Mouse (Mus musculus): ENCODE measurements around the gene Cnga4. TPM values are rescaled to one million over a fixed set of nuclear protein-coding genes. Genes with fewer than 3 reads are reported as not detected.
A peak's percentile ranks its signal among the peaks of the same experiment; 100 is the strongest.
"Not testable (repeated sequence)": the region's sequence is repeated elsewhere in the genome, so short reads cannot be mapped to it uniquely, and the experiment has no call there.

Gene Cnga4
- total RNA-seq, 2 experiments from 2014 or later, result 0.36 to 0.43 TPM

GRCm38 (mm10) chr7:105399935-105400624, 4.3 kb upstream of the Cnga4 start, which contains the start of gene Fam160a2:
Gene Fam160a2, minus strand, starts transcription at chr7:105400054.
- peak; percentile 98 to 100 for DNase-seq (ENCODE audit: extremely low spot score in 1 of 2, low spot score in 2 of 2)
- intact Hi-C loops (cut with DNase I), result loop anchor here (10.0 kb wide), 1 partner anchor 225 kb away; no protein-coding TSS in a partner anchor

- intact Hi-C loops (cut with DNase I), result no loop called here
- DNase-seq (ENCODE audit: extremely low spot score in 1 of 2, low spot score in 2 of 2), result no peak
Measured at GRCm38 (mm10) chr7:105406322-105406721, 2.0 kb downstream of the Cnga4 start.

GRCm38 (mm10) chr7:105411874-105412632, 7.7 kb downstream of the Cnga4 start:
- peak; percentile 71 to 77 for DNase-seq (ENCODE audit: extremely low spot score in 1 of 2, low spot score in 2 of 2)
- intact Hi-C loops (cut with DNase I), result loop anchor here (2.0 to 5.0 kb wide), 2 partner anchors 65 to 105 kb away; no protein-coding TSS in a partner anchor

DNA sequence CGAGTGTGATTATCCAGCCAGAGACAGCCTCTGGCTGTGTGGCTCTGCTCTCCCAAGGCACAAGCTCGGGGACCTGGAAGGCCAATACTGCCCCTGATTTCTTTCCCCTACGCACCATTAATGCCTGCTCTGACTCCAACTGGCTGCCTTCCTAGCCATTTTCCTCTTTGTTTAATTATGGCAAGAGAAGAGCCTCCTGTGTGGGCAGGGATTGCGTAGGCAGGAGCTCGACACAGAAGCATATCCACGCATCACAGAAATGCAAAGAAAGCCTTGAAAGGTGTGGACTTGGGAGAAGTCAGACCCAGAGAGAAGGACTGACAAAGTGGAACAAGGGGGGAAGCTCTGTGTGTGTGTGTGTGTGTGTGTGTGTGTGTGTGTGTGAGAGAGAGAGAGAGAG, 10.0 kb downstream of the Cnga4 start:
- no peak for DNase-seq (ENCODE audit: extremely low spot score in 1 of 2, low spot score in 2 of 2)
- intact Hi-C loops (cut with DNase I), result loop anchor here (5.0 kb wide), 1 partner anchor 103 kb away; no protein-coding TSS in a partner anchor

DNA sequence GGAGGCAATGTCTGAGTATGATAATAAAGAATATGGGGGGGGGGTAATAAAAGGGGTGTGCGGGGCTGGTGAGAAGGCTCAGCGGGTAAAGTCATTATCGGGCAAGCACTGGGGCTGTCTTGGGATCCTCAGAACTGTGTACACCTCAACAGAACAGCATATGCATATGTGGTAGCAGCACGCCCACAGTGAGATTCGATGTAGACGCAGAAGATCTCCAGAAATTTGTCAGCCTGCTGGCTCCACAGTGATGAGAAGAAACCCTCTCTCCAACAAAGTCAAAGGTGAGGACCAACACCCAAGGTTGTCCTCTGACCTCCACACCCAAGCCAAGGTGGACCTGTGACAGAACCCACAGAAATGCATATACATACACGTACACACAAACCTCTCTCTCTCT, 12.2 kb downstream of the Cnga4 start:
- no peak for DNase-seq (ENCODE audit: extremely low spot score in 1 of 2, low spot score in 2 of 2)
- intact Hi-C loops (cut with DNase I), result no loop called here

DNA sequence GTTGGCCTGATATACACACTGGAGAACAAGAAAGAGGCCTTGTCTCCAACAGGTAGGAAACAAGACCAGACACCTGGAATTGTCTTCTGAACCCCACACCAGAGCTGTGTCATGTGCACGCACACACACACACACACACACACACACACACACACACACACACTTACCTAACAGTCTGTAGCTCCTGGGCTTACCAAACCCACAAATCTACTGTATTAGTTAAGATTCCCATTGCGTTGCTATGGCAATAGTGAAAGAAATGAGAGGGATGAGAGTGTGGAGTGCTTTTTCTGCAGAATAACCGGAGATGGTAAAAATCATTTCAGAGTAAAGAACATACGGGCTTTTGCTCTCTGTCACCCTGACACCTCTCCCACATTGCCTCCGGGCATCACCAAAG, 13.7 kb downstream of the Cnga4 start:
- no peak for DNase-seq (ENCODE audit: extremely low spot score in 1 of 2, low spot score in 2 of 2)
- intact Hi-C loops (cut with DNase I), result no loop called here

DNA sequence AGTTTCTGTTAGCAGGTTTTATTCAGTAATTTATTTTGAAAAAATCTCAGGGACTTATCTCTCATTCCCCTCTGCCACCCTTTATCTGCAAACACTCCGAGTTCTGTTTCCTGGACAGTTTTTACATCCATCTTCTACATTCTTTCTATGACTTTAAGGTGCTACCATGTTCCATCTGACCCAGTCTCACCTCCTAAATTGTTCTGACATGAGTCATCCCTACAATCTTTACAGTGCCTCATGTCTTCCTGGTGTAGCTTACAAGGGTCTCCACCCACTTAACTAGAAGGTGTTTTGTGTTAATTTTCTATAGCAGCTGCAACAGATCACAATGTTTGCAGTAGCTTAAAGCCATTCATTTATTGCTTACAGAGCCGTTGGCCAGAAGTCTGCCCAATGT, 16.5 kb downstream of the Cnga4 start:
- no peak for DNase-seq (ENCODE audit: extremely low spot score in 1 of 2, low spot score in 2 of 2)
- intact Hi-C loops (cut with DNase I), result no loop called here

DNA sequence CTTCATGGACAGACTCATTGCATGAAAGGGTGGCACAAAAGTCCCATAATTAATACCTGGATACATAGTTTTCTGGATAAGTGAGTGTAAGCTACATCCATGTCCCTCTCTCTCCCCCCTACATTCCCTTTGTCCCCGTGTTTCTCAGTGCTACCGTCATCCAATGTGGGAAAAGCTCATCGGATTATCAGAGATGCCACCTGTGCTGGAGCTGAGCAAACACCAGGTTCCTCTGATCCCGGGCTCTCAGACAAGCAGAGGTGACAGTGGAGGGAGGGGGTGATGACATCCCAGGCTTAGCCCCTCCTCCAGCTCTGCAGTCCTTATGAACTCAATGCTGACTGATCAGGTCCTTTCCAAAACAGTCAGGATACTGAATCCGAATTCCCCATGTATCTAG, 20.0 kb downstream of the Cnga4 start:
- DNase-seq (ENCODE audit: extremely low spot score in 1 of 2, low spot score in 2 of 2), result no peak
- intact Hi-C loops (cut with DNase I), result no loop called here

DNA sequence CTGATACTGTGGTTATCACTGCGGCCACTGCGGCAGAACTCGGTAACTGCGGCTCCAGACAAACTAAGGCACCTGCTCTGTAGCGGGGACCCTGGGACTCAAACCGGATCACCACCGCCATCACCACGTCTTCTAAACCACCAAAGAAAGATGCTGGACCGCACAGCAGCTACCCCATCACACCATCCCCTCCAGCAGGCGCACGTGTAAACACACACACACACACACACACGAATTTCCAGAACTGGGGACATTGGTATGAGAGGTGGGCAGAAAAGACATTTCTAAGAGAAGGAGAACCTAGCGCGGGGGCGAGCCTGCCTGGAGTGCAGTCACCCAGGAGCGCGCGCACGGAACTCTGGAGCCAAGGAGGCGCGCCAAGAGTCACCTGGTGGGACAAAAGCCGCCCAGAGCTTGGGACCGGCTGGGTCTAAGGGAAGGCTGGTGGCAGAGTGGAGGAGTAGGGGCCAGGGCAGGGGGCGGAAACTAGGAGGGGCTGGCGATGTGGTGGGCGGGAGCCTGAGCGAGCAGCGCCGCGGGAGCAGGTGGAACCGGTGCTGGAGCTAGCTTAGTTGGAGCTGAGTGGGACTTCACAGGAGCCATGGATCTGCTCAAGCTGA, 21.2 kb downstream of the Cnga4 start, which contains the start of gene Cckbr:
Cckbr (plus strand) TSS at position 308 of the 620 bp plus-strand sequence.
- DNase-seq (ENCODE audit: extremely low spot score in 1 of 2, low spot score in 2 of 2), result peak in 1 of 2 experiments; percentile 64
- intact Hi-C loops (cut with DNase I), result loop anchor here (5.0 kb wide), 1 partner anchor 42 kb away; no protein-coding TSS in a partner anchor

- intact Hi-C loops (cut with DNase I), result loop anchor here (5.0 kb wide), 1 partner anchor 41 kb away; no protein-coding TSS in a partner anchor
Measured at GRCm38 (mm10) chr7:105426051-105426450, 21.7 kb downstream of the Cnga4 start.

GRCm38 (mm10) chr7:105432058-105432457, 27.7 kb downstream of the Cnga4 start:
- no peak for DNase-seq (ENCODE audit: extremely low spot score in 1 of 2, low spot score in 2 of 2)
- intact Hi-C loops (cut with DNase I), result no loop called here

More at GRCm38 (mm10) chr7:105426051-105426450, 21.7 kb downstream of the Cnga4 start:
- DNase-seq (ENCODE audit: extremely low spot score in 1 of 2, low spot score in 2 of 2), result no peak

DNA sequence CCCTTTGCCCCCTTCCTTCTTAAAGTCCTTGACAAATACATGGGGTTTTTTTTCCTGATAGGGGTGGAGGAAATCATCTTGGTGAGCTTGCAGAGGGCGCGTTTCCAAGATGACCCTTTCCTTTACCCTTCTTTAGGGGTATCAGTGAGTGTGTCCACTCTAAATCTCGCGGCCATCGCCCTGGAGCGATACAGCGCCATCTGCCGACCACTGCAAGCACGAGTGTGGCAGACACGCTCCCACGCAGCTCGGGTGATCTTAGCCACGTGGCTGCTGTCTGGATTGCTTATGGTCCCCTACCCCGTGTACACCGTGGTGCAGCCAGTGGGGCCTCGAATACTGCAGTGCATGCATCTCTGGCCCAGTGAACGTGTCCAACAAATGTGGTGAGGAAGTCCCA, 29.5 kb downstream of the Cnga4 start:
- intact Hi-C loops (cut with DNase I), result no loop called here
- no peak for DNase-seq (ENCODE audit: extremely low spot score in 1 of 2, low spot score in 2 of 2)

- intact Hi-C loops (cut with DNase I), result no loop called here
- peak in 1 of 2 experiments; percentile 37 for DNase-seq (ENCODE audit: extremely low spot score in 1 of 2, low spot score in 2 of 2)
Measured at GRCm38 (mm10) chr7:105434798-105435197, 30.4 kb downstream of the Cnga4 start.

DNA sequence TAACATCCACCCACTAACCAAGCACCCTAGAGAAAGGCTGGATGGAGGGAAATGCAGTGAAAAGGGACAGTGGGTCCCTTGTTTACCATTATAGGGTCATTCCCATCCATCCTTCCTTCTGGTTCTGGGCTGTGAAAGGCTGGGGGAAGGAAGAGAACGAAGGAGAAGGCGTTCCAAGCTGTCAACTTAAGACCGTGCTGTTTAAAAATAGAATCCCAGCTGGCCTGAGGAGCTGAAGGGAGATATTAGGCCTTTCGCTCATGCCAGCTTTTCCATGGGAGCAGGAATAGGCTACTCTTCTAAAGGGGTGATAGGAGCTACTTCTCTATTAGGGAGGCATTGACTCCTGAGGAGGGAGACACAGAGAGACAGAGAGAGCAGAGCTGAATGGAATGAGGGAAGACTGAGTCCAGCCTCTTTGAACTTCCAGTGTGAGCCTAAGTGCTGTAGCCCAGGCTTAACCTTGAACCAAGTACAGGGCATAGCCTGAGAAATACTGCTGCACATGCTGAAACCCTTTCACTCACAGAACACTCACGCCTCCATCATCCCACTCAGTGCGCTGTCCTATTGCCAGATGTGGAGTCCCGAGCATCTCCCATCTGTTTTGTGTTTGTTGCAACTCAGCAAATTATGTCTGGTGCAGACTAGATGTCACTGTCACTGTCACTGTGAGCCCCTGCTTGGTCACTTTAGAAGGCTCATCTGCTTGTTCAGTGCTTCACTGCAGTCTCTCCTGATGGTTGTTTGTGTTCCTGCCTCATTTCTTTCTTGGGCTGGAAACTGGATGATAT, 33.8 kb downstream of the Cnga4 start:
- DNase-seq (ENCODE audit: extremely low spot score in 1 of 2, low spot score in 2 of 2), result no peak
- intact Hi-C loops (cut with DNase I), result no loop called here

DNA sequence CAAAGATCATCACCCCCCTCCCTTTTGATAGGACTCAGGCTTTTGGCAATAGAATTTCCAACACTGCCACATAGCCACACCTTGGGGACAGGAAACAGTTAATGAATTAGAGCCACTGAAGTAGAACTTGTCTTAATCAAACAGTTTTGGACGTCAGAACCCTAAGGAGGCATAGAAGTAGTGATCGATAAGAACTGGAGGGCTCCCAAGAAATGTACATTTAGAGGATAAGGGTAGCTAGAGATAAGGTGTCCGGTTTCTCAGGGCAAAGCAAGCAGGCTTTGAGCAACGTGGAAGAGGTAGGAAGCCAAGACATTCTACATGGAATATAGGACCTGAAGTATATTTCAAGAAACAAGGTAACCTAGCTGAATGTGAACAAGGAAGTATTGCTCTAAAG, 37.1 kb downstream of the Cnga4 start:
- intact Hi-C loops (cut with DNase I), result no loop called here
- DNase-seq (ENCODE audit: extremely low spot score in 1 of 2, low spot score in 2 of 2), result no peak

- no peak for DNase-seq (ENCODE audit: extremely low spot score in 1 of 2, low spot score in 2 of 2)
- intact Hi-C loops (cut with DNase I), result no loop called here
Measured at GRCm38 (mm10) chr7:105445076-105445475, 40.7 kb downstream of the Cnga4 start.

- DNase-seq (ENCODE audit: extremely low spot score in 1 of 2, low spot score in 2 of 2); intact Hi-C loops (cut with DNase I): not testable (repeated sequence)
Measured at GRCm38 (mm10) chr7:105453345-105453744, 49.0 kb downstream of the Cnga4 start.
